Mouse (Mus musculus) stomach, postnatal 0 days (tissue): ENCODE measurements around the gene Ptov1. TPM values are rescaled to one million over a fixed set of nuclear protein-coding genes. Genes with fewer than 3 reads are reported as not detected.

Source experiments
- ATAC-seq: fragments of 200-750 bp; cut with Nextera tagmentation; 2 replicates; pipeline ENCODE4 v1.8.0; 2017; ENCODE audit not compliant: low FRiP score, low TSS enrichment
- DNase-seq: peaks from one replicate; pipeline ENCODE4 v3.0.0-alpha.2; 2016; ENCODE audit warnings: low spot score
- H3K27ac ChIP-seq: fragments of 300-500 bp; sonication (generic); replicated peaks from 2 replicates; pipeline ENCODE4 v1.5.1; 2014; ENCODE audit warnings: mild to moderate bottlenecking, control low read depth
- H3K27me3 ChIP-seq: fragments of 300-500 bp; sonication (generic); 2 replicates; pipeline ENCODE4 v1.6.1; 2014; ENCODE audit warnings: low read length; ENCODE audit not compliant: control insufficient read depth, insufficient read depth
- H3K36me3 ChIP-seq: fragments of 300-500 bp; sonication (generic); 2 replicates; pipeline ENCODE4 v1.6.1; 2014; ENCODE audit warnings: low read length, mixed read lengths; ENCODE audit not compliant: control insufficient read depth, insufficient read depth
- H3K4me1 ChIP-seq: fragments of 300-500 bp; sonication (generic); replicated peaks from 2 replicates; pipeline ENCODE4 v1.6.1; 2014; ENCODE audit warnings: antibody characterized with exemption; ENCODE audit not compliant: control insufficient read depth, insufficient read depth
- H3K4me2 ChIP-seq: fragments of 300-500 bp; sonication (generic); replicated peaks from 2 replicates; pipeline ENCODE4 v1.6.1; 2014; ENCODE audit warnings: low read depth, mild to moderate bottlenecking, control low read depth, moderate library complexity
- H3K4me3 ChIP-seq: fragments of 300-500 bp; sonication (generic); 2 replicates; pipeline ENCODE4 v1.5.1; 2014; ENCODE audit warnings: low read depth, low read length, control low read depth
- H3K9ac ChIP-seq: fragments of 300-500 bp; sonication (generic); 2 replicates; pipeline ENCODE4 v1.6.1; 2014; ENCODE audit warnings: mild to moderate bottlenecking, low read length, control low read depth, mixed read lengths
- H3K9me3 ChIP-seq: fragments of 300-500 bp; sonication (generic); 2 replicates; pipeline ENCODE4 v1.6.1; 2016; ENCODE audit warnings: low read length; ENCODE audit not compliant: control insufficient read depth
- CTCF ChIP-seq: IDR thresholded peaks from 2 replicates; pipeline ENCODE4 v1.5.1; 2016; ENCODE audit warnings: antibody characterized with exemption, low read depth, mild to moderate bottlenecking, moderate library complexity
- EP300 ChIP-seq: optimal IDR thresholded peaks from 2 replicates; pipeline ENCODE3; 2016; ENCODE audit warnings: antibody characterized with exemption
- WGBS: fragments of 180-500 bp; shearing (Covaris S2); extraction: QIAGEN DNeasy Blood & Tissue Kit; methylation state at CpG from one replicate; pipeline ENCODE4 v1.1.7; 2014; 5-methylcytosine and 5-hydroxymethylcytosine counted together
- microRNA counts: library from miRNA; unstranded; fragments of <30 nt; microRNA quantifications from one replicate; lab custom pipeline; 2015
- microRNA-seq: library from miRNA; unstranded; fragments of <30 nt; microRNA quantifications from one replicate; pipeline ENCODE4, GENCODE M21; 2016
- polyA plus RNA-seq: library from polyadenylated mRNA; unstranded; fragments of >200 nt; fragmentation: Nextera tagmentation; extraction: Ambion mirVana; gene quantifications from 2 replicates; pipeline ENCODE4 v1.2.1, GENCODE M21; 2015

Gene Ptov1
- polyA plus RNA-seq, 1 experiment from 2014 or later, result 159 TPM

DNA sequence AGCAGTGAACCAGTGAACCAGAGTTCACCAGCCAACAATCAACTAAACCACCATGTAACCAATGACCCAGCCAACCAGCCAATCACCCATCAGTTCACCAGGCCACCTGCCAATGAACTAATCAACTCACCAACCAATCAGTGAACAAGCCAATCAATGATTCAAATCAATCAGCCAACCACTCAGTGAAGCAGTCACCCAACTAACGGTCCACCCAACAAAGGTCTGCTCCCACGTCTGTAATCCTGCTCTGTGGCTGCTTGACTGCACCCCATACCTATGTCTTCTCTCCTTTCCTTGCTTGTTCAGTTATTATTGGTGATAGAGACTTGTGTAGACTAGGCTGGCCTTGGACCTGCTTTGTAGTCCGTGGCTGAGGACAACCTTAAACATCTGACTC lies 55.6 kb downstream of the Ptov1 start:
- TF ChIP-seq CTCF (no peak), EP300 (no peak)
- no peaks in the 10 kb centered on the region for H3K36me3 ChIP-seq
- H3K4me2 ChIP-seq, result no peak overlapping the region
- no peak overlapping the region for H3K27ac ChIP-seq
- H3K9me3 ChIP-seq, result no peaks in the 10 kb centered on the region
- H3K9ac ChIP-seq, result no peak overlapping the region
- no peak for ATAC-seq
- no peak for DNase-seq
- H3K27me3 ChIP-seq, result no peaks in the 10 kb centered on the region
- 96% methylated on average over 3 of the region's 3 CpGs for WGBS
- H3K4me3 ChIP-seq, result no peak overlapping the region
- peaks cover 16% of the 10 kb centered on the region for H3K4me1 ChIP-seq

MicroRNAs encoded within 50 kb of the gene (microRNA counts, 519-probe panel; counts per million panel counts)
- microRNA mmu-miR-707 (lab: Ali Mortazavi, UCI), result not detected

Small RNA genes within 50 kb of the gene (microRNA-seq; reads per million reads assigned to microRNA genes)
- not detected for gene Mir707

Other genes with a start within 250 kb of the Ptov1 start
- gene Myh14, start 198.9 kb downstream of the Ptov1 start, polyA plus RNA-seq, result 28.1 and 28.4 TPM in 2 replicates
- not detected in 2 replicates for gene Izumo2, start 161.0 kb downstream of the Ptov1 start, polyA plus RNA-seq
- gene Vrk3, start 121.4 kb downstream of the Ptov1 start, polyA plus RNA-seq, result 21.7 and 22.3 TPM in 2 replicates
- gene Zfp473, start 118.7 kb downstream of the Ptov1 start, polyA plus RNA-seq, result 0.30 and 0.42 TPM in 2 replicates
- gene Nup62, start 53.7 kb downstream of the Ptov1 start, polyA plus RNA-seq, result 33.4 and 34.9 TPM in 2 replicates
- gene Il4i1, start 53.4 kb downstream of the Ptov1 start, polyA plus RNA-seq, result 0.69 and 0.75 TPM in 2 replicates
- 7.3 and 7.7 TPM in 2 replicates for gene Atf5, start 53.1 kb downstream of the Ptov1 start, polyA plus RNA-seq
- gene Akt1s1, start 20.8 kb downstream of the Ptov1 start, polyA plus RNA-seq, result 70.8 and 75.2 TPM in 2 replicates
- gene Tbc1d17, start 20.7 kb downstream of the Ptov1 start, polyA plus RNA-seq, result 45.4 and 48.0 TPM in 2 replicates
- 23.5 and 25.7 TPM in 2 replicates for gene Pnkp, start 12.6 kb downstream of the Ptov1 start, polyA plus RNA-seq
- gene Med25, start 22.9 kb upstream of the Ptov1 start, polyA plus RNA-seq, result 64.4 and 75.3 TPM in 2 replicates
- 13.1 and 15.6 TPM in 2 replicates for gene Fuz, start 26.3 kb upstream of the Ptov1 start, polyA plus RNA-seq
- gene Ap2a1, start 59.7 kb upstream of the Ptov1 start, polyA plus RNA-seq, result 29.3 and 33.9 TPM in 2 replicates
- 0.08 TPM in 1 of 2 replicates, not detected in the other for gene Tsks, start 73.4 kb upstream of the Ptov1 start, polyA plus RNA-seq
- 5.6 and 7.3 TPM in 2 replicates for gene Cpt1c, start 105.1 kb upstream of the Ptov1 start, polyA plus RNA-seq
- 181 and 185 TPM in 2 replicates for gene Prmt1, start 116.8 kb upstream of the Ptov1 start, polyA plus RNA-seq
- 55.7 and 59.8 TPM in 2 replicates for gene Irf3, start 127.9 kb upstream of the Ptov1 start, polyA plus RNA-seq
- 23.0 and 23.4 TPM in 2 replicates for gene Bcl2l12, start 128.9 kb upstream of the Ptov1 start, polyA plus RNA-seq
- gene Scaf1, start 146.6 kb upstream of the Ptov1 start, polyA plus RNA-seq, result 14.9 and 18.6 TPM in 2 replicates
- 81.5 and 87.2 TPM in 2 replicates for gene Rras, start 148.2 kb upstream of the Ptov1 start, polyA plus RNA-seq
- gene Prr12, start 183.1 kb upstream of the Ptov1 start, polyA plus RNA-seq, result 3.4 and 3.8 TPM in 2 replicates
- 43.0 and 44.1 TPM in 2 replicates for gene Nosip, start 192.6 kb upstream of the Ptov1 start, polyA plus RNA-seq
- 33.6 and 37.4 TPM in 2 replicates for gene Prrg2, start 192.9 kb upstream of the Ptov1 start, polyA plus RNA-seq
- 157 and 176 TPM in 2 replicates for gene Rcn3, start 222.4 kb upstream of the Ptov1 start, polyA plus RNA-seq
- gene Fcgrt, start 234.1 kb upstream of the Ptov1 start, polyA plus RNA-seq, result 76.1 and 76.9 TPM in 2 replicates